Mouse (Mus musculus): ENCODE results near the gene Upk3b. TPM values are rescaled to one million over a fixed set of nuclear protein-coding genes. Genes with fewer than 3 reads are reported as not detected.

The Upk3b gene
- total and polyA plus RNA-seq, 2 experiments from 2014 or later, result 0.19 TPM; not detected in 1

- no peak overlapping the region for H3K27ac ChIP-seq (ENCODE audit: low read depth, low read length)
- H3K4me3 ChIP-seq (ENCODE audit: low read depth, low read length), result no peak overlapping the region
- no peak for TF ChIP-seq CTCF (IDR thresholded peaks at IDR 0.05; ENCODE audit: low read depth)
- H3K4me2 ChIP-seq (ENCODE audit: low read depth), result no peak overlapping the region
- H3K9me3 ChIP-seq (ENCODE audit: low read length), result no peaks in the 10 kb centered on the region
- H3K9ac ChIP-seq, result no peak overlapping the region
- no peaks in the 10 kb centered on the region for H3K36me3 ChIP-seq (ENCODE audit: insufficient read depth)
- H3K4me1 ChIP-seq (ENCODE audit: insufficient read depth), result no peaks in the 10 kb centered on the region
- 67% methylated on average over 7 of the region's 7 CpGs for WGBS
- DNase-seq (no peak), ATAC-seq (no peak)
- H3K27me3 ChIP-seq (ENCODE audit: insufficient read depth, low read length), result no peaks in the 10 kb centered on the region
Observed at GRCm38 (mm10) chr5:136095089-136095488, 56.8 kb downstream of the Upk3b start.

Other genes starting within 250 kb of the Upk3b start
- 60.2 and 70.5 TPM in 2 replicates for gene Srrm3, start 231.6 kb upstream of the Upk3b start, total RNA-seq (2014; rRNA removed)
- 39.4 and 44.6 TPM in 2 replicates for gene Srrm3, start 231.6 kb upstream of the Upk3b start, polyA plus RNA-seq (2015; fragmentation: Nextera tagmentation; extraction: Ambion mirVana)
- 9.8 and 11.5 TPM in 2 replicates for gene Hspb1, start 150.6 kb upstream of the Upk3b start, total RNA-seq (2014; rRNA removed)
- gene Hspb1, start 150.6 kb upstream of the Upk3b start, polyA plus RNA-seq (2015; fragmentation: Nextera tagmentation; extraction: Ambion mirVana), result 9.2 and 11.2 TPM in 2 replicates
- gene Ywhag, start 103.9 kb upstream of the Upk3b start, total RNA-seq (2014; rRNA removed), result 220 and 286 TPM in 2 replicates
- gene Ywhag, start 103.9 kb upstream of the Upk3b start, polyA plus RNA-seq (2015; fragmentation: Nextera tagmentation; extraction: Ambion mirVana), result 603 and 867 TPM in 2 replicates
- 6.5 and 7.0 TPM in 2 replicates for gene Ssc4d, start 64.0 kb upstream of the Upk3b start, total RNA-seq (2014; rRNA removed)
- 2.5 and 4.0 TPM in 2 replicates for gene Ssc4d, start 64.0 kb upstream of the Upk3b start, polyA plus RNA-seq (2015; fragmentation: Nextera tagmentation; extraction: Ambion mirVana)
- 0.14 TPM in 1 of 2 replicates, not detected in the other for gene Zp3, start 58.4 kb upstream of the Upk3b start, total RNA-seq (2014; rRNA removed)
- 0.14 and 0.23 TPM in 2 replicates for gene Zp3, start 58.4 kb upstream of the Upk3b start, polyA plus RNA-seq (2015; fragmentation: Nextera tagmentation; extraction: Ambion mirVana)
- 19.5 and 25.3 TPM in 2 replicates for gene Dtx2, start 43.7 kb upstream of the Upk3b start, total RNA-seq (2014; rRNA removed)
- gene Dtx2, start 43.7 kb upstream of the Upk3b start, polyA plus RNA-seq (2015; fragmentation: Nextera tagmentation; extraction: Ambion mirVana), result 17.6 and 20.0 TPM in 2 replicates
- gene Upk3bl, start 16.0 kb downstream of the Upk3b start, total RNA-seq (2014; rRNA removed), result not detected in 2 replicates
- not detected in 2 replicates for gene Upk3bl, start 16.0 kb downstream of the Upk3b start, polyA plus RNA-seq (2015; fragmentation: Nextera tagmentation; extraction: Ambion mirVana)
- gene Rasa4, start 45.4 kb downstream of the Upk3b start, total RNA-seq (2014; rRNA removed), result 8.5 and 11.5 TPM in 2 replicates
- 5.8 and 9.0 TPM in 2 replicates for gene Rasa4, start 45.4 kb downstream of the Upk3b start, polyA plus RNA-seq (2015; fragmentation: Nextera tagmentation; extraction: Ambion mirVana)
- 85.0 and 123 TPM in 2 replicates for gene Polr2j, start 78.1 kb downstream of the Upk3b start, total RNA-seq (2014; rRNA removed)
- 237 and 318 TPM in 2 replicates for gene Polr2j, start 78.1 kb downstream of the Upk3b start, polyA plus RNA-seq (2015; fragmentation: Nextera tagmentation; extraction: Ambion mirVana)
- gene Lrwd1, start 97.6 kb downstream of the Upk3b start, total RNA-seq (2014; rRNA removed), result 30.0 and 33.3 TPM in 2 replicates
- 18.9 and 19.7 TPM in 2 replicates for gene Lrwd1, start 97.6 kb downstream of the Upk3b start, polyA plus RNA-seq (2015; fragmentation: Nextera tagmentation; extraction: Ambion mirVana)
- gene Alkbh4, start 97.7 kb downstream of the Upk3b start, total RNA-seq (2014; rRNA removed), result 12.7 and 16.1 TPM in 2 replicates
- 16.0 and 16.4 TPM in 2 replicates for gene Alkbh4, start 97.7 kb downstream of the Upk3b start, polyA plus RNA-seq (2015; fragmentation: Nextera tagmentation; extraction: Ambion mirVana)
- 76.9 and 105 TPM in 2 replicates for gene Orai2, start 132.2 kb downstream of the Upk3b start, total RNA-seq (2014; rRNA removed)
- gene Orai2, start 132.2 kb downstream of the Upk3b start, polyA plus RNA-seq (2015; fragmentation: Nextera tagmentation; extraction: Ambion mirVana), result 52.1 and 64.0 TPM in 2 replicates
- 16.1 and 19.8 TPM in 2 replicates for gene Prkrip1, start 160.5 kb downstream of the Upk3b start, total RNA-seq (2014; rRNA removed)
- 61.3 and 71.3 TPM in 2 replicates for gene Prkrip1, start 160.5 kb downstream of the Upk3b start, polyA plus RNA-seq (2015; fragmentation: Nextera tagmentation; extraction: Ambion mirVana)
- 38.4 and 43.8 TPM in 2 replicates for gene Sh2b2, start 208.1 kb downstream of the Upk3b start, total RNA-seq (2014; rRNA removed)
- 21.0 and 22.7 TPM in 2 replicates for gene Sh2b2, start 208.1 kb downstream of the Upk3b start, polyA plus RNA-seq (2015; fragmentation: Nextera tagmentation; extraction: Ambion mirVana)